Mouse (Mus musculus) lung, postnatal 36 days (tissue): Measurements from ENCODE around the gene Gm20388.

Source experiments
- DNase-seq: peaks from one replicate; pipeline ENCODE4 v3.0.0; 2022; ENCODE audit warnings: mixed read lengths

Gene Gm20388

GRCm38 (mm10) chr8:119967435-119967834 is 56.8 kb downstream of the Gm20388 start:
- DNase-seq, result no peak

- DNase-seq, result no peak
These were observed 59.5 kb downstream of the Gm20388 start for GRCm38 (mm10) chr8:119970169-119970568.

- DNase-seq, result no peak
These were observed 61.9 kb downstream of the Gm20388 start for GRCm38 (mm10) chr8:119972558-119972957.

- no peak for DNase-seq
These were observed 68.2 kb downstream of the Gm20388 start for GRCm38 (mm10) chr8:119978770-119979381.

- no peak for DNase-seq
These were observed 70.6 kb downstream of the Gm20388 start for GRCm38 (mm10) chr8:119981253-119981652.

- peak; percentile 50 for DNase-seq
These were observed 73.4 kb downstream of the Gm20388 start for GRCm38 (mm10) chr8:119984085-119984484.

GRCm38 (mm10) chr8:119986174-119986573 is 75.5 kb downstream of the Gm20388 start:
- DNase-seq, result no peak

GRCm38 (mm10) chr8:119988087-119988486 is 77.4 kb downstream of the Gm20388 start:
- no peak for DNase-seq

- peak; percentile 82 for DNase-seq
These were observed 81.6 kb downstream of the Gm20388 start, which contains the start of gene Crispld2 for GRCm38 (mm10) chr8:119992249-119992648. TSS of gene Crispld2 (plus strand) at chr8:119992438.

GRCm38 (mm10) chr8:119994114-119994513 is 83.5 kb downstream of the Gm20388 start:
- DNase-seq, result peak; percentile 47

- DNase-seq, result peak; percentile 46
These were observed 83.9 kb downstream of the Gm20388 start for GRCm38 (mm10) chr8:119994556-119994955.

- DNase-seq, result no peak
These were observed 86.6 kb downstream of the Gm20388 start for GRCm38 (mm10) chr8:119997266-119997665.

- DNase-seq, result no peak
These were observed 89.8 kb downstream of the Gm20388 start for GRCm38 (mm10) chr8:120000461-120000860.

GRCm38 (mm10) chr8:120001712-120002111 is 91.1 kb downstream of the Gm20388 start:
- peak; percentile 76 for DNase-seq

- no peak for DNase-seq
These were observed 91.7 kb downstream of the Gm20388 start for GRCm38 (mm10) chr8:120002348-120002747.

- peak; percentile 82 for DNase-seq
These were observed 93.6 kb downstream of the Gm20388 start for GRCm38 (mm10) chr8:120004154-120004702.

GRCm38 (mm10) chr8:120004705-120005381 is 94.2 kb downstream of the Gm20388 start:
- no peak for DNase-seq

GRCm38 (mm10) chr8:120006645-120007160 is 96.1 kb downstream of the Gm20388 start:
- no peak for DNase-seq

- DNase-seq, result no peak
These were observed 96.5 kb downstream of the Gm20388 start for GRCm38 (mm10) chr8:120007178-120007577.

GRCm38 (mm10) chr8:120009284-120009683 is 98.6 kb downstream of the Gm20388 start:
- no peak for DNase-seq

- no peak for DNase-seq
These were observed 101.8 kb downstream of the Gm20388 start for GRCm38 (mm10) chr8:120012491-120012890.

GRCm38 (mm10) chr8:120012927-120013326 is 102.3 kb downstream of the Gm20388 start:
- DNase-seq, result no peak

GRCm38 (mm10) chr8:120014267-120015023 is 103.8 kb downstream of the Gm20388 start:
- no peak for DNase-seq
